Mouse (Mus musculus) kidney, postnatal 0 days (tissue): ENCODE measurements at regions not wholly inside any gene's neighbourhood (a gene's known extent, or its start where the extent isn't known, plus 50 kb on each side); places are given as distances from the start of the nearest gene placed in this dataset.

Experiments
- ATAC-seq: fragments of 200-750 bp; cut with Nextera tagmentation; replicated peaks from 2 replicates; pipeline ENCODE4 v1.8.0; 2017; ENCODE audit warnings: low read depth, moderate number of reproducible peaks, moderate TSS enrichment, moderate library complexity; ENCODE audit not compliant: low FRiP score
- DNase-seq: peaks from one replicate; pipeline ENCODE4 v3.0.0-alpha.2; 2016; ENCODE audit warnings: low spot score
- H3K27ac ChIP-seq: fragments of 300-500 bp; sonication (generic); 2 replicates; pipeline ENCODE4 v1.5.1; 2014; ENCODE audit warnings: mild to moderate bottlenecking
- H3K27me3 ChIP-seq: fragments of 300-500 bp; sonication (generic); 2 replicates; pipeline ENCODE4 v1.6.1; 2014; ENCODE audit warnings: low read length, mixed read lengths; ENCODE audit not compliant: insufficient read depth
- H3K36me3 ChIP-seq: fragments of 300-500 bp; sonication (generic); 2 replicates; pipeline ENCODE4 v1.6.1; 2014; ENCODE audit warnings: low read length, mixed read lengths; ENCODE audit not compliant: insufficient read depth
- H3K4me1 ChIP-seq: fragments of 300-500 bp; sonication (generic); replicated peaks from 2 replicates; pipeline ENCODE4 v1.6.1; 2014; ENCODE audit warnings: antibody characterized with exemption, low read length, mixed read lengths; ENCODE audit not compliant: insufficient read depth
- H3K4me2 ChIP-seq: fragments of 300-500 bp; sonication (generic); 2 replicates; pipeline ENCODE4 v1.6.1; 2014; ENCODE audit warnings: mild to moderate bottlenecking, low read length, moderate library complexity, mixed read lengths
- H3K4me3 ChIP-seq: fragments of 300-500 bp; sonication (generic); replicated peaks from 2 replicates; pipeline ENCODE4 v1.5.1; 2014; ENCODE audit warnings: low read depth, low read length
- H3K9ac ChIP-seq: fragments of 300-500 bp; sonication (generic); 2 replicates; pipeline ENCODE4 v1.6.1; 2014; ENCODE audit warnings: low read depth, low read length
- H3K9me3 ChIP-seq: fragments of 300-500 bp; sonication (generic); replicated peaks from 2 replicates; pipeline ENCODE4 v1.6.1; 2016; ENCODE audit warnings: low read length, inconsistent platforms, mixed read lengths
- CTCF ChIP-seq: IDR thresholded peaks from 2 replicates; pipeline ENCODE4 v1.5.1; 2016; ENCODE audit warnings: antibody characterized with exemption, low read depth, mild to moderate bottlenecking, moderate library complexity
- WGBS: fragments of 180-500 bp; shearing (Covaris S2); extraction: QIAGEN DNeasy Blood & Tissue Kit; methylation state at CpG from one replicate; pipeline ENCODE4 v1.1.7; 2014; 5-methylcytosine and 5-hydroxymethylcytosine counted together

- 20% methylated on average over 1 of the region's 1 CpGs for WGBS
- Histone ChIP-seq H3K4me2 (no peak overlapping the region), H3K27ac (no peak overlapping the region), H3K4me1 (no peaks in the 10 kb centered on the region), H3K4me3 (no peak overlapping the region), H3K9me3 (no peaks in the 10 kb centered on the region), H3K9ac (no peak overlapping the region), H3K36me3 (no peaks in the 10 kb centered on the region), H3K27me3 (no peaks in the 10 kb centered on the region)
- no peak for DNase-seq
- ATAC-seq = no peak
- no peak for TF ChIP-seq CTCF
These were observed 51.9 kb upstream of the Lgalsl start for GRCm38 (mm10) chr11:20882756-20883155.

- Histone ChIP-seq H3K9ac (no peak overlapping the region), H3K4me2 (no peak overlapping the region), H3K36me3 (no peaks in the 10 kb centered on the region), H3K27me3 (no peaks in the 10 kb centered on the region), H3K27ac (no peak overlapping the region), H3K4me3 (no peak overlapping the region), H3K9me3 (no peaks in the 10 kb centered on the region), H3K4me1 (no peaks in the 10 kb centered on the region)
- DNase-seq (no peak), ATAC-seq (no peak; the same call in 1 of the 2 replicates)
- TF ChIP-seq CTCF = no peak
- 65% methylated on average over 2 of the region's 2 CpGs for WGBS
These were observed 53.1 kb upstream of the Lgalsl start for GRCm38 (mm10) chr11:20883907-20884306.

- TF ChIP-seq CTCF = no peak
- ATAC-seq (no peak), DNase-seq (no peak)
- Histone ChIP-seq H3K4me3 (no peak overlapping the region), H3K9me3 (no peaks in the 10 kb centered on the region), H3K9ac (no peak overlapping the region), H3K4me2 (no peak overlapping the region), H3K4me1 (no peaks in the 10 kb centered on the region), H3K36me3 (no peaks in the 10 kb centered on the region), H3K27me3 (no peaks in the 10 kb centered on the region), H3K27ac (no peak overlapping the region)
- 88% methylated on average over 2 of the region's 2 CpGs for WGBS
These were observed 56.2 kb upstream of the Lgalsl start for GRCm38 (mm10) chr11:20887044-20887443.

- Histone ChIP-seq H3K27ac (no peak overlapping the region), H3K27me3 (no peaks in the 10 kb centered on the region), H3K36me3 (no peaks in the 10 kb centered on the region), H3K9ac (no peak overlapping the region), H3K4me2 (no peak overlapping the region), H3K9me3 (no peaks in the 10 kb centered on the region), H3K4me3 (no peak overlapping the region), H3K4me1 (no peaks in the 10 kb centered on the region)
- no peak for ATAC-seq
- DNase-seq = no peak
- WGBS = 82% methylated on average over 3 of the region's 3 CpGs
- peak; percentile 35; the same call in 1 of the 2 replicates for TF ChIP-seq CTCF
These were observed 59.6 kb upstream of the Lgalsl start for GRCm38 (mm10) chr11:20890479-20890878.

GRCm38 (mm10) chr11:20891711-20892110 lies 60.9 kb upstream of the Lgalsl start:
- H3K4me3 ChIP-seq = no peak overlapping the region
- H3K27ac ChIP-seq = no peak overlapping the region
- no peaks in the 10 kb centered on the region for H3K27me3 ChIP-seq
- no peaks in the 10 kb centered on the region for H3K36me3 ChIP-seq
- WGBS = 70% methylated on average over 10 of the region's 10 CpGs
- H3K4me2 ChIP-seq = no peak overlapping the region
- DNase-seq (no peak), ATAC-seq (no peak)
- no peaks in the 10 kb centered on the region for H3K9me3 ChIP-seq
- no peak for TF ChIP-seq CTCF
- H3K9ac ChIP-seq = no peak overlapping the region
- H3K4me1 ChIP-seq = no peaks in the 10 kb centered on the region

- H3K9me3 ChIP-seq = no peaks in the 10 kb centered on the region
- DNase-seq = no peak
- H3K27me3 ChIP-seq = no peaks in the 10 kb centered on the region
- H3K4me2 ChIP-seq = no peak overlapping the region
- peaks cover 5% of the 10 kb centered on the region; the same call in 1 of the 2 replicates for H3K4me1 ChIP-seq
- no peak overlapping the region for H3K9ac ChIP-seq
- 50% methylated on average over 11 of the region's 11 CpGs for WGBS
- ATAC-seq = peak; percentile 77
- H3K27ac ChIP-seq = no peak overlapping the region
- H3K36me3 ChIP-seq = no peaks in the 10 kb centered on the region
- TF ChIP-seq CTCF = no peak; the same call in 1 of the 2 replicates
- no peak overlapping the region for H3K4me3 ChIP-seq
These were observed 65.6 kb upstream of the Lgalsl start for GRCm38 (mm10) chr11:20896277-20897123.
